Mouse (Mus musculus) right cerebral cortex, adult 2 months (tissue): ENCODE measurements around the gene Pitx1.

ENCODE experiments used
- DNase-seq, 2 experiments: peaks; one replicate each; pipeline ENCODE4 v3.0.0; 2021 to 2022; ENCODE audit warnings: low spot score in 2 of 2

The Pitx1 gene

GRCm38 (mm10) chr13:55836142-55836625 is at the start of gene Pitx1:
Gene Pitx1 (minus strand): TSS chr13:55836192.
- no peak for DNase-seq

- DNase-seq = no peak
Observed at GRCm38 (mm10) chr13:55881431-55882202, 45.6 kb upstream of the Pitx1 start.

GRCm38 (mm10) chr13:55878353-55878752 is 42.4 kb upstream of the Pitx1 start:
- no peak for DNase-seq

- DNase-seq = no peak
Observed at GRCm38 (mm10) chr13:55871410-55871809, 35.4 kb upstream of the Pitx1 start.

- DNase-seq = no peak
Observed at GRCm38 (mm10) chr13:55870001-55870400, 34.0 kb upstream of the Pitx1 start.

GRCm38 (mm10) chr13:55867540-55868103 is 31.6 kb upstream of the Pitx1 start:
- no peak for DNase-seq

- DNase-seq = no peak
Observed at GRCm38 (mm10) chr13:55860483-55860882, 24.5 kb upstream of the Pitx1 start.

- DNase-seq = no peak
Observed at GRCm38 (mm10) chr13:55858463-55858862, 22.5 kb upstream of the Pitx1 start.

GRCm38 (mm10) chr13:55855793-55856192 is 19.8 kb upstream of the Pitx1 start:
- DNase-seq = no peak

GRCm38 (mm10) chr13:55852205-55852604 is 16.2 kb upstream of the Pitx1 start:
- no peak for DNase-seq

GRCm38 (mm10) chr13:55850726-55851125 is 14.7 kb upstream of the Pitx1 start:
- no peak for DNase-seq

GRCm38 (mm10) chr13:55848604-55849190 is 12.7 kb upstream of the Pitx1 start:
- DNase-seq = no peak

- DNase-seq = no peak
Observed at GRCm38 (mm10) chr13:55847805-55848204, 11.8 kb upstream of the Pitx1 start.

- DNase-seq = no peak
Observed at GRCm38 (mm10) chr13:55843700-55844099, 7.7 kb upstream of the Pitx1 start.

GRCm38 (mm10) chr13:55840223-55840622 is 4.2 kb upstream of the Pitx1 start:
- no peak for DNase-seq

- no peak for DNase-seq
Observed at GRCm38 (mm10) chr13:55836786-55837780, 1.1 kb upstream of the Pitx1 start.

GRCm38 (mm10) chr13:55835548-55836097 is 369 bp downstream of the Pitx1 start:
- DNase-seq = no peak

- no peak for DNase-seq
Observed at GRCm38 (mm10) chr13:55834667-55835066, 1.3 kb downstream of the Pitx1 start.

GRCm38 (mm10) chr13:55833921-55834320 is 2.1 kb downstream of the Pitx1 start:
- DNase-seq = no peak

- DNase-seq = no peak
Observed at GRCm38 (mm10) chr13:55832602-55833001, 3.4 kb downstream of the Pitx1 start.

- no peak for DNase-seq
Observed at GRCm38 (mm10) chr13:55831722-55832160, 4.3 kb downstream of the Pitx1 start.
